Mouse (Mus musculus) heart, embryonic 13.5 days (tissue): ENCODE results near the gene Olfr145. TPM values are rescaled to one million over a fixed set of nuclear protein-coding genes. Genes with fewer than 3 reads are reported as not detected.

Source experiments
- ATAC-seq: fragments of 200-750 bp; cut with Nextera tagmentation; 2 replicates; pipeline ENCODE4 v1.8.0; 2017; ENCODE audit warnings: moderate TSS enrichment; ENCODE audit not compliant: insufficient number of reproducible peaks, low FRiP score, low TSS enrichment; ENCODE audit errors: extremely low read depth
- H3K27ac ChIP-seq: fragments of 300-500 bp; sonication (generic); replicated peaks from 2 replicates; pipeline ENCODE4 v1.5.1; 2015; ENCODE audit warnings: moderate library complexity, mild to moderate bottlenecking, inconsistent platforms
- H3K27me3 ChIP-seq: fragments of 300-500 bp; sonication (generic); replicated peaks from 2 replicates; pipeline ENCODE4 v1.6.1; 2015; ENCODE audit warnings: mild to moderate bottlenecking, inconsistent platforms
- H3K36me3 ChIP-seq: fragments of 300-500 bp; sonication (generic); 2 replicates; pipeline ENCODE4 v1.6.1; 2015; ENCODE audit warnings: mild to moderate bottlenecking, inconsistent platforms
- H3K4me1 ChIP-seq: fragments of 300-500 bp; sonication (generic); 2 replicates; pipeline ENCODE4 v1.6.1; 2015; ENCODE audit warnings: inconsistent platforms
- H3K4me2 ChIP-seq: fragments of 300-500 bp; sonication (generic); 2 replicates; pipeline ENCODE4 v1.6.1; 2015; ENCODE audit warnings: inconsistent platforms, mild to moderate bottlenecking, moderate library complexity
- H3K4me3 ChIP-seq: fragments of 300-500 bp; sonication (generic); 2 replicates; pipeline ENCODE4 v1.5.1; 2015; ENCODE audit warnings: moderate library complexity, mild to moderate bottlenecking, inconsistent platforms
- H3K9ac ChIP-seq: fragments of 300-500 bp; sonication (generic); 2 replicates; pipeline ENCODE4 v1.6.1; 2015; ENCODE audit warnings: inconsistent platforms, mild to moderate bottlenecking, moderate library complexity
- H3K9me3 ChIP-seq: fragments of 300-500 bp; sonication (generic); 2 replicates; pipeline ENCODE4 v1.6.1; 2016; ENCODE audit warnings: inconsistent platforms
- WGBS: fragments of 180-500 bp; shearing (Covaris S2); methylation state at CpG from one replicate; pipeline ENCODE4 v1.1.7; 2015; ENCODE audit warnings: mixed read lengths; 5-methylcytosine and 5-hydroxymethylcytosine counted together
- polyA plus RNA-seq: library from polyadenylated mRNA; unstranded; fragments of >200 nt; fragmentation: Nextera tagmentation; extraction: Ambion mirVana; gene quantifications from 2 replicates; pipeline ENCODE4 v1.2.1, GENCODE M21; 2015

Olfr145 gene
- polyA plus RNA-seq = not detected in 2 replicates

DNA sequence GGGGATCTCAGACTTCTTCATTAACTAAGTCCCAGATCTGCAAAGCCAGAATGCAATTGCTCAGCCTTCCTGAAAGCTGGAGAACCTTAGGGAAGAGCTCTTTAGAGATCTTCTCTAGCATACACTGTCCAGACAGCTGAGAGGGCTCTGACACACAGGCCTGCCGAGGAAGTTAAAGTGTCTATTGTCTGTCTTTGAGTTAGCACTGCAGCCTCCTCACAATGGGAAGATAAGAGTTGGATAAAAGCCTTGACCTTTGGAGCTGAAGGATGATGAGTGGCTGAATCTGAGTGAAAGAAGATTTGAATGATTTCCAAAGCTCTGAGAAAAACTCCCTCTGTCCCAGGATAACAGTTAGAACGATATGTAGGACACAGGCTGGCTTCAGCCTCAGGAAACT lies at the start of gene Olfr145:
Gene Olfr145 (plus strand): TSS at position 64 of the 400 bp plus-strand sequence.
- WGBS = 17% methylated on average over 2 of the region's 2 CpGs
- no peak for ATAC-seq
- H3K27ac ChIP-seq = no peak within 1 kb of the TSS

GRCm38 (mm10) chr9:37849267-37849666 lies 47.3 kb upstream of the Olfr145 start:
- Histone ChIP-seq H3K9ac (no peak overlapping the region), H3K27me3 (no peaks in the 10 kb centered on the region), H3K4me3 (no peak overlapping the region), H3K9me3 (0 out of 2 replicates have a peak, but pooled peaks cover 6% of the 10 kb centered on the region), H3K4me2 (no peak overlapping the region), H3K36me3 (no peaks in the 10 kb centered on the region), H3K27ac (no peak overlapping the region), H3K4me1 (no peaks in the 10 kb centered on the region)
- 74% methylated on average over 2 of the region's 2 CpGs for WGBS
- no peak for ATAC-seq

More for the DNA sequence above, at the start of gene Olfr145:
- no peaks in the 10 kb centered on the region; the same call in 1 of the 2 replicates for H3K9me3 ChIP-seq
- H3K4me3 ChIP-seq = no peak within 1 kb of the TSS
- no peaks in the 10 kb centered on the region for H3K27me3 ChIP-seq
- no peaks in the 10 kb centered on the region for H3K4me1 ChIP-seq
- H3K4me2 ChIP-seq = no peak within 1 kb of the TSS
- H3K9ac ChIP-seq = no peak within 1 kb of the TSS
- no peaks in the 10 kb centered on the region for H3K36me3 ChIP-seq

DNA sequence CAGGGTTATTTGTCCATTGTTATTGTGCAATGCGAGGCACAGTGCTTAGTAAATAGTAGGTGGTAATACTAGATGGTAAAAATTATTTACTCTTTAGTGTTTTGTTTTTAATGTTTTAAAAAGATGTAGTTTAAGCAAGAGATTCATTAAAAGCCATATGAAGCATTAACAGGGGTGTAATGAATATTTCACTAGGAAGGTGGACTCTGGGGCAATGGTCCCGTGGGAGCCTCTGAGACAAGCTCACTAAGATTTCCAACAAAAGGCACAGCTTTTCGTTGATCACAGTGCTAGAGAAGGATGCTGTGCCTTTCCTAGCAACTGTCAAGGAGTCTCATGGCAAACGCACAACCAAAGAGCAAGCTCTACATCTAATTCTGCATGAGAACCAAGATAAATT lies 42.6 kb upstream of the Olfr145 start, which contains the start of gene Olfr877:
Gene Olfr877 (plus strand): TSS at position 301 of the 400 bp plus-strand sequence.
- H3K27ac ChIP-seq = no peak within 1 kb of the TSS
- WGBS = 69% methylated on average over 4 of the region's 4 CpGs
- ATAC-seq = no peak

DNA sequence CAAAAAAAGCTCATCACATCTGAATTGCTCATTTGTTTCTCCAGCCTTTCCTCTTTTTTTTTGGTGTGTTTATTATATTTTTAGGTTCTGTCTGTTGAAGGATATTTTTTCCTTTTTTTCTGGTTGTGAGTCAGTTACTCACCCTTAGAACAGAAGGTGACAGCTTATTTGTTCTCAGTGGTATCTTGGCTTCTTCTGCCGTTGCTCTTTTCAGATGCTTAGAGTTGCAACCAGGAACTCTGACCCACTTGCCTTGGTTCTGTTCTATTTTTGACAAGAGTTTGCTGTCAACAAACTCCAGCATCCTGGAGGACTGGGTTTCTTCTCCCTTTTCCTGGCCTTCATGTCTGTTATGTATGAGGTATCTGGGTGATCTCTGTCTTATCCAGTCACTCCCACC lies 33.2 kb upstream of the Olfr145 start:
- no peak overlapping the region for H3K9ac ChIP-seq

More for the DNA sequence above, 42.6 kb upstream of the Olfr145 start, which contains the start of gene Olfr877:
- no peaks in the 10 kb centered on the region for H3K36me3 ChIP-seq
- no peaks in the 10 kb centered on the region for H3K4me1 ChIP-seq
- H3K9ac ChIP-seq = no peak within 1 kb of the TSS
- H3K4me3 ChIP-seq = no peak within 1 kb of the TSS
- no peaks in the 10 kb centered on the region for H3K27me3 ChIP-seq
- H3K9me3 ChIP-seq = 0 out of 2 replicates have a peak, but pooled peaks cover 6% of the 10 kb centered on the region
- H3K4me2 ChIP-seq = no peak within 1 kb of the TSS

DNA sequence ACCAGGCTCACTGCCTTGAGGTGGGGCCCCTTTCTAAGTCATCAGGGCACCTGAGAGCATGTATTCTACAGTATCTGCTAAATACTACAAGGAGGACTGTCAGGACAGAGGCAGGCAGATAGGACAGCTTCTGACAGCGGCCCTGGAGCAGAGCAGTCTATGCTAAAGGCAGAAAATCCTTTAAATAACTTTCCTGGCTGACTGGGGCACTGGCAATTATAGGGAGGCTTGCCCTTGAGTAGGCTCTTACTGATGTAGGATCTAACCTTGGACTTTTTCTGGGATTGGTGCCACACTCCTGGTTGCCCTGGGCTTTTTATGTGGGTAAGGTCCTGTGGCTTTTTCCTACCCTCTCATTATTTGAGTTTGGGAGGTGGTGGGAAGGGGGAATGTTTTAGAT lies 26.3 kb upstream of the Olfr145 start:
- 25% methylated on average over 1 of the region's 1 CpGs for WGBS
- ATAC-seq = no peak
- H3K9ac ChIP-seq = no peak overlapping the region

More for the DNA sequence above, 33.2 kb upstream of the Olfr145 start:
- Histone ChIP-seq H3K4me2 (no peak overlapping the region), H3K4me1 (no peaks in the 10 kb centered on the region), H3K27me3 (no peaks in the 10 kb centered on the region), H3K36me3 (no peaks in the 10 kb centered on the region), H3K27ac (no peak overlapping the region), H3K4me3 (no peak overlapping the region), H3K9me3 (no peaks in the 10 kb centered on the region)
- WGBS = 12% methylated on average over 1 of the region's 1 CpGs
- no peak for ATAC-seq

GRCm38 (mm10) chr9:37871097-37871496 lies 25.4 kb upstream of the Olfr145 start:
- Histone ChIP-seq H3K27me3 (no peaks in the 10 kb centered on the region), H3K4me1 (peaks cover 3% of the 10 kb centered on the region), H3K4me3 (no peak overlapping the region), H3K36me3 (no peaks in the 10 kb centered on the region), H3K9ac (no peak overlapping the region), H3K27ac (no peak overlapping the region), H3K9me3 (no peaks in the 10 kb centered on the region), H3K4me2 (no peak overlapping the region)
- WGBS = 65% methylated on average over 1 of the region's 1 CpGs
- ATAC-seq = no peak

More for the DNA sequence above, 26.3 kb upstream of the Olfr145 start:
- H3K4me1 ChIP-seq = peaks cover 3% of the 10 kb centered on the region
- no peak overlapping the region for H3K4me3 ChIP-seq
- H3K36me3 ChIP-seq = no peaks in the 10 kb centered on the region
- H3K9me3 ChIP-seq = no peaks in the 10 kb centered on the region
- H3K27ac ChIP-seq = no peak overlapping the region
- H3K27me3 ChIP-seq = no peaks in the 10 kb centered on the region
- no peak overlapping the region for H3K4me2 ChIP-seq

DNA sequence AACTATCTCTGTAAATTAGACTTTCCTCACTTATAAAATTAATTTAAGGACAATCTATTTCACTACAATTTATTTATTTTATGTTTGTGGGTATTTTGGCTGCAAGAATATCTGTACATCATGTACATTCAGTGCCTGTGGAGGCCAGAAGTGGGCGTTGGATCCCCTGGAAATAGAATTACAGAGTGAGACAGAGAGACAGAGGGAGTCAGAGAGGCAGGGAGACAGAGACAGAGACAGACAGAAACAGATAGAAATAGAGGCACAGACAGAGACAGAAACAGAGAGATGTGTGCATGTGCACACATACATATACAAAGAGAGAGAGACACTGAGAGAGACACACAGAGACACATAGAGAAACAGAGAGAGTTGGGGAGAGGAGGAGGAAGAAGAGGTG lies 25.0 kb upstream of the Olfr145 start:
- Histone ChIP-seq H3K9ac (no peak overlapping the region), H3K27ac (no peak overlapping the region), H3K36me3 (no peaks in the 10 kb centered on the region), H3K4me1 (peaks cover 3% of the 10 kb centered on the region), H3K27me3 (no peaks in the 10 kb centered on the region), H3K4me2 (no peak overlapping the region), H3K9me3 (no peaks in the 10 kb centered on the region), H3K4me3 (no peak overlapping the region)
- 67% methylated on average over 1 of the region's 1 CpGs for WGBS
- ATAC-seq = no peak

DNA sequence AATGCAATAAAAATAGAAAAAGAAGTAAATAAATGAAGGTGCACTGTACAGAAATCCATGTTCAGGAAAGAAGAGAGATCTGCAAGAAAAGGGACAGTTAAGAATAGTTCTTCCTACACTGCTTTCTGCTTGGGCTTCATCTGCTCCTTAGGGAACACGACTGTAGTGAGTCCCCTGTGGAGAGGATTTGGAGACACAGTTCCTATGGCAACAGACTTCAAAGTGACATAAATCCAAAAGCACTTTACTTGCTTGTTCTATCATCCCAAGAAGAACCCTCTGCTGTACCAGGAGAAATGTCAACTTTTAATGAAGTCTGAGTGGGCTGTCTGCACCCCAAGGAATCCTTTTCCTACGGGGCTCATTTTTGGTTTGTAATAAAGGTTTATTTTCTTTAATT lies 5.6 kb upstream of the Olfr145 start:
- no peaks in the 10 kb centered on the region for H3K4me1 ChIP-seq
- no peak overlapping the region for H3K4me2 ChIP-seq
- no peaks in the 10 kb centered on the region for H3K36me3 ChIP-seq
- no peak overlapping the region for H3K4me3 ChIP-seq
- 30% methylated on average over 2 of the region's 2 CpGs for WGBS
- H3K27me3 ChIP-seq = no peaks in the 10 kb centered on the region
- H3K9me3 ChIP-seq = no peaks in the 10 kb centered on the region
- no peak overlapping the region for H3K27ac ChIP-seq
- no peak overlapping the region for H3K9ac ChIP-seq
- no peak for ATAC-seq

DNA sequence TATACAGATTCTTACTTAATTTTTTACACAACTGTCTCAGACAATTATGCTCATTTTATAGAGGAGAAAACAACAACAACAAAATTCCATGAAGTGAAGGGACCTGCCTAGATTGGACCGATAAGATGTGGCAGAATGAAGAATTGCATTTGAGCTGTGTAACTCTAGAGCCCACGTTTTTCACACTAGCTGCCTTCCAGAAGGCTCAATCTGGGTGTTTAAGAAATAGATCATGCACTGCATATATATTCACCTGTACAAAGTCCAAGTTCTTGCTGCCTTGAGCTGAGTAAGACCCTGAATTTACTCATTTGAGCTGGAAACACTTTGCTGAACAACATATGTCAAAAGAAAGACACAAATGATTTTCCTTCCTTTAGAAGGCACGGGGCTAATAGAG lies 9.0 kb downstream of the Olfr145 start:
- no peak for ATAC-seq
- Histone ChIP-seq H3K4me1 (no peaks in the 10 kb centered on the region), H3K27ac (no peak overlapping the region), H3K4me2 (no peak overlapping the region), H3K27me3 (no peaks in the 10 kb centered on the region), H3K9ac (no peak overlapping the region), H3K4me3 (no peak overlapping the region), H3K9me3 (no peaks in the 10 kb centered on the region; the same call in 1 of the 2 replicates), H3K36me3 (no peaks in the 10 kb centered on the region)
- 66% methylated on average over 3 of the region's 3 CpGs for WGBS

GRCm38 (mm10) chr9:37917540-37917939 lies 21.0 kb downstream of the Olfr145 start, which contains the start of gene Olfr878:
Olfr878 (plus strand) TSS chr9:37917840.
- WGBS = 55% methylated on average over 2 of the region's 2 CpGs
- Histone ChIP-seq H3K9me3 (no peaks in the 10 kb centered on the region), H3K27ac (no peak within 1 kb of the TSS), H3K9ac (no peak within 1 kb of the TSS), H3K4me2 (no peak within 1 kb of the TSS), H3K36me3 (no peaks in the 10 kb centered on the region), H3K27me3 (no peaks in the 10 kb centered on the region), H3K4me3 (no peak within 1 kb of the TSS), H3K4me1 (no peaks in the 10 kb centered on the region)
- no peak for ATAC-seq

DNA sequence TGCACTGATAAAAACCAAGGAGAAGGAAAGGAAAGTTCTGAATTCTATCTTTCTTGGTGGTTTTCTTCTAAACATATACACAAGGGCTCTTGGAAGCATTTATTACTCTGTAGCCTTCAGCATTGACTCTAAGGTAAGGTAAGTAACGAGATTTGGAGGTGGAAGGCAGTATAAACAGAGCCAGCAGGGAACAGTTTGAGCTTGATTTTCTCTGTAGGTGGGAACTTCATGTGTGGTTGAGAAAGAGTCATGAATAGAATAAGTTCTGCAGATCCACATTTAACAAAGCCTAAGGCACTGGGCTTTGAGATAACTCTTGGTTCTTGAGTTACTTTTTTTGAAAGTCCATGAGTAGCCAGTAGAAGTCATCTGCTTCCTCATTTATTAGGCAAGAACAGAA lies 21.5 kb downstream of the Olfr145 start:
- Histone ChIP-seq H3K27ac (no peak overlapping the region), H3K4me3 (no peak overlapping the region), H3K4me1 (no peaks in the 10 kb centered on the region), H3K36me3 (no peaks in the 10 kb centered on the region), H3K9ac (no peak overlapping the region), H3K27me3 (no peaks in the 10 kb centered on the region), H3K4me2 (no peak overlapping the region), H3K9me3 (no peaks in the 10 kb centered on the region)
- no peak for ATAC-seq
- WGBS = 43% methylated on average over 1 of the region's 1 CpGs

DNA sequence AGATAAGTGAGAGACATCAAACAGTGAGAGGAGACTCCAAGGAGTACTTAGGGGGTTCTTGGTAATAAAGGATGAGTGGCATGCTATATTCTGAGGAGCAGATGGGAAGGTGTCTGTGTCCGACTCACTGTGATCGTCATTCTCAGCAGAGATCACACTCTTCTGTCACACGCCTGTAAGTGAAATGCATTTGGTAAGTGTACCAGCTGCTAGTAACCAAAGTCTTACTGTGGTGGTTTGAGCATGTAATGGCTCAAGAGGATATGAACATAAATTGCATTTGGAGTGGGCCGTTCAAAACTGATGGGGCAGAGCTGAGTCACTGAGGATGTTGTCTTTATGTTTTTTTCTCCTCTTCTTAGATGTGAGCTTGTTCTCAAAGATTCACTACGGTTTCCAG lies 27.7 kb downstream of the Olfr145 start:
- Histone ChIP-seq H3K4me2 (no peak overlapping the region), H3K4me1 (no peaks in the 10 kb centered on the region), H3K9ac (no peak overlapping the region), H3K36me3 (no peaks in the 10 kb centered on the region), H3K4me3 (no peak overlapping the region), H3K9me3 (no peaks in the 10 kb centered on the region), H3K27me3 (no peaks in the 10 kb centered on the region), H3K27ac (no peak overlapping the region)
- no peak for ATAC-seq
- 76% methylated on average over 5 of the region's 5 CpGs for WGBS
